Mouse (Mus musculus) lung, postnatal 0 days (tissue): ENCODE data around the gene Rpl28. TPM values are rescaled to one million over a fixed set of nuclear protein-coding genes. Genes with fewer than 3 reads are reported as not detected.

ENCODE experiments used
- ATAC-seq: fragments of 200-750 bp; cut with Nextera tagmentation; 2 replicates; pipeline ENCODE4 v1.8.0; 2017; ENCODE audit warnings: moderate library complexity
- DNase-seq: peaks from one replicate; pipeline ENCODE4 v3.0.0-alpha.2; 2016; ENCODE audit warnings: low spot score
- H3K27ac ChIP-seq: fragments of 300-500 bp; sonication (generic); 2 replicates; pipeline ENCODE4 v1.5.1; 2014; ENCODE audit warnings: antibody characterized with exemption, mild to moderate bottlenecking, low read length, mixed read lengths
- H3K27me3 ChIP-seq: fragments of 300-500 bp; sonication (generic); replicated peaks from 2 replicates; pipeline ENCODE4 v1.6.1; 2014; ENCODE audit warnings: low read length, mixed read lengths; ENCODE audit not compliant: insufficient read depth
- H3K36me3 ChIP-seq: fragments of 300-500 bp; sonication (generic); 2 replicates; pipeline ENCODE4 v1.6.1; 2014; ENCODE audit warnings: low read length, mixed read lengths; ENCODE audit not compliant: insufficient read depth
- H3K4me1 ChIP-seq: fragments of 300-500 bp; sonication (generic); 2 replicates; pipeline ENCODE4 v1.6.1; 2014; ENCODE audit warnings: antibody characterized with exemption, low read depth, low read length, mixed read lengths; ENCODE audit not compliant: insufficient read depth
- H3K4me2 ChIP-seq: fragments of 300-500 bp; sonication (generic); replicated peaks from 2 replicates; pipeline ENCODE4 v1.6.1; 2014; ENCODE audit warnings: low read depth, mild to moderate bottlenecking, low read length, moderate library complexity, mixed read lengths
- H3K4me3 ChIP-seq: fragments of 300-500 bp; sonication (generic); 2 replicates; pipeline ENCODE4 v1.5.1; 2014; ENCODE audit warnings: low read depth, low read length
- H3K9ac ChIP-seq: fragments of 300-500 bp; sonication (generic); replicated peaks from 2 replicates; pipeline ENCODE4 v1.6.1; 2014; ENCODE audit warnings: low read depth, mild to moderate bottlenecking
- H3K9me3 ChIP-seq: fragments of 300-500 bp; sonication (generic); 2 replicates; pipeline ENCODE4 v1.6.1; 2016; ENCODE audit warnings: low read length, mixed read lengths
- CTCF ChIP-seq: IDR thresholded peaks from 2 replicates; pipeline ENCODE4 v1.5.1; 2016; ENCODE audit warnings: antibody characterized with exemption, mild to moderate bottlenecking
- EP300 ChIP-seq: IDR thresholded peaks from 2 replicates; pipeline ENCODE4 v1.6.1; 2016; ENCODE audit warnings: antibody characterized with exemption, mild to moderate bottlenecking, control low read depth
- WGBS: fragments of 180-500 bp; shearing (Covaris S2); extraction: QIAGEN DNeasy Blood & Tissue Kit; methylation state at CpG from one replicate; pipeline ENCODE4 v1.1.7; 2014; 5-methylcytosine and 5-hydroxymethylcytosine counted together
- polyA plus RNA-seq: library from polyadenylated mRNA; unstranded; fragments of >200 nt; fragmentation: Nextera tagmentation; extraction: Ambion mirVana; gene quantifications from 2 replicates; pipeline ENCODE4 v1.2.1, GENCODE M21; 2015

The Rpl28 gene
- polyA plus RNA-seq, 1 experiment from 2014 or later, result 294 TPM

DNA sequence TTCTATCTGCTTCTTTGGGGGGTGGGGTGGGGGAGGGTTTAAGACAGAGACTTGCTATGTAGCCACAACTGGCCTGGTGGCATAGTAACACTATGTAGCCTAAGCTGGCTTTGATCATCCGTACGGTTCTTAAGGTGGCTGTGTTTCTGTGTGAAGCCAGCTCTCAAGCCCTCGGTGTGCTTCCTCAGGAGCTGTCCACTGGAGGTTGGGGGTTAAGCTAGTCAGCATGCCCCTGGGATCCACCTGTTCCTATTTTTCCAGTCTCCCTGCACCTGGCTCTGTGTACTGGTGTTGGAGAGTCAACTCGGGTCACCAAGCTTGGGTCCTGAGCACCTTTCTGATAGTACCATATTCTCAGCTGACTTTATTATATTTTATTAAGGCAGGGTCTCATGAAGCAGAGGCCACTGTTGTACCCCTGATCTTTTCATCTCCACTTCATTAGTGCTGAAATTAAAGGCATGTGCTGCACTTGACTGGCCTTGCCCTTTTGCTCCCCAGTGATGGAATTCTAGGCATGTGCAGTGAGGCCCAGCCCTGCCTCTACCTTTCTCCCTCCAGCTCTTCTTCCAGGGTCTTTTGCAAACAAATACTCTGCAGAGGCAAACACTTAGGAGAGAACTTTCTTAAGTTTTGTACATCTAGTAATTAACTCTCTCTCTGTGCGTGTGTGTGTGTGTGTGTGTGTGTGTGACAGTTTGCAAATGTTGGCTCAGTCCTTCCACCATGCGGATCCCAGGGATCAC lies 29.7 kb downstream of the Rpl28 start:
- Histone ChIP-seq H3K9ac (no peak overlapping the region), H3K27ac (peak overlapping the region; percentile 80), H3K4me1 (0 out of 2 replicates have a peak, but pooled peaks cover 5% of the 10 kb centered on the region), H3K4me3 (no peak overlapping the region), H3K27me3 (no peaks in the 10 kb centered on the region), H3K4me2 (no peak overlapping the region), H3K9me3 (no peaks in the 10 kb centered on the region), H3K36me3 (no peaks in the 10 kb centered on the region)
- peak; percentile 86 for ATAC-seq
- peak; percentile 69 for DNase-seq
- whole genome bisulfite sequencing, result 34% methylated on average over 6 of the region's 6 CpGs
- TF ChIP-seq CTCF, result no peak
- peak; percentile 57 for TF ChIP-seq EP300

DNA sequence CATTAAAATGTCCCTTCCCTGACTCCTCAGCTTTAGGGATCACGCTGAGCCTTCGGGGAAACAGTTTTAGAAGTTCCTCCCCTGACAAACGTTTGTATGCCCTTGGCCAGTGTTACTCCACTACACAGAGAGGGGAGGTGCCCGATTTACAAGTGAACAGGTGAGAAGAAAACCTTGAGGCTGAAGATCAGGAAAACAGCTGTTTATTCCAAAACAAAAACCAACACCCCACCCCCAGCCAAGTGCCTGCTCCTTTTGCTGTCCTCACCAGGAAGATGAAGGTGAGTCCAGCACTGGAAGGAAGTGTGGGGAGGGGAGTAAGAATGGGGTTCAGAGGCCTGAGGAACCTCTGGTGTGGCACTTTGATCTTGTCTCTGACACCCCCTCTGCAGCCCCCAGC lies 32.7 kb downstream of the Rpl28 start:
- ATAC-seq, result no peak
- Histone ChIP-seq H3K27me3 (no peaks in the 10 kb centered on the region), H3K4me3 (no peak overlapping the region), H3K27ac (no peak overlapping the region), H3K4me2 (no peak overlapping the region), H3K36me3 (no peaks in the 10 kb centered on the region), H3K4me1 (no peaks in the 10 kb centered on the region), H3K9me3 (no peaks in the 10 kb centered on the region), H3K9ac (no peak overlapping the region)
- WGBS, result 39% methylated on average over 4 of the region's 4 CpGs
- TF ChIP-seq CTCF, result no peak
- TF ChIP-seq EP300, result no peak
- no peak for DNase-seq

DNA sequence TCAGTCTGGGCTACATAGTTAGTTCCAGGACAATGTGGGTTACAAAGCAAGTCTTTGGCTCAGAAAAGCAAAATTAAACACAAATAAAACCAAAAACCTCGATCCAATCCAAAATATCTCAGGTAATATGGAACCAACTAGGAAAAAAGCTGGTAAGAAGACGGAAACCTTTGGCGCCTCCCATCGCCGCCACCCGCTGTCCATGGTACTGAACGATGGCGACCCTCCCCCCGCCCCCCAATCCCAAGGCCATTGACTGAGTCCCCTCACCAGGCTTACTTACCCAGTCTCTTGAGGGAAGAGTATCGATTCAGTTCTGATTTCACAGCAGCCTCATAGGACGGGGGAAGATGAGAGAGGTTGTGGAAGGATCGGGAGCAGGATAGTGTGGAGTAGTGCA lies 37.8 kb downstream of the Rpl28 start:
- Histone ChIP-seq H3K9me3 (no peaks in the 10 kb centered on the region), H3K4me2 (no peak overlapping the region), H3K9ac (no peak overlapping the region), H3K27ac (no peak overlapping the region), H3K27me3 (no peaks in the 10 kb centered on the region), H3K4me1 (no peaks in the 10 kb centered on the region), H3K36me3 (no peaks in the 10 kb centered on the region), H3K4me3 (no peak overlapping the region)
- WGBS, result 16% methylated on average over 12 of the region's 12 CpGs
- no peak for DNase-seq
- no peak for ATAC-seq
- TF ChIP-seq CTCF, result no peak
- TF ChIP-seq EP300, result no peak

- Histone ChIP-seq H3K9ac (0 out of 2 replicates have a peak overlapping the region, but pooled peaks have one; percentile 5), H3K4me1 (peaks cover 4% of the 10 kb centered on the region; the same call in 1 of the 2 replicates), H3K36me3 (no peaks in the 10 kb centered on the region), H3K27me3 (0 out of 2 replicates have a peak, but pooled peaks cover 7% of the 10 kb centered on the region), H3K4me2 (peak overlapping the region; percentile 76), H3K27ac (peak overlapping the region; percentile 64; the same call in 1 of the 2 replicates), H3K9me3 (no peaks in the 10 kb centered on the region), H3K4me3 (peak overlapping the region; percentile 39)
- TF ChIP-seq EP300 (no peak), CTCF (no peak)
- 5% methylated on average over 32 of the region's 34 CpGs for WGBS
- DNase-seq (peak; percentile 5), ATAC-seq (peak; percentile 8; the same call in 1 of the 2 replicates)
Measured at GRCm38 (mm10) chr7:4835631-4836327, 43.1 kb downstream of the Rpl28 start.

GRCm38 (mm10) chr7:4836351-4836792 lies 43.7 kb downstream of the Rpl28 start:
- Histone ChIP-seq H3K27me3 (0 out of 2 replicates have a peak, but pooled peaks cover 7% of the 10 kb centered on the region), H3K4me2 (peak overlapping the region; percentile 76), H3K9ac (no peak overlapping the region), H3K9me3 (no peaks in the 10 kb centered on the region), H3K27ac (peak overlapping the region; percentile 64; the same call in 1 of the 2 replicates), H3K36me3 (no peaks in the 10 kb centered on the region), H3K4me3 (peak overlapping the region; percentile 39), H3K4me1 (peaks cover 4% of the 10 kb centered on the region; the same call in 1 of the 2 replicates)
- peak; percentile 95 for ATAC-seq
- TF ChIP-seq CTCF (peak; percentile 69), EP300 (no peak)
- 1% methylated on average over 46 of the region's 51 CpGs for WGBS
- DNase-seq, result peak; percentile 87

DNA sequence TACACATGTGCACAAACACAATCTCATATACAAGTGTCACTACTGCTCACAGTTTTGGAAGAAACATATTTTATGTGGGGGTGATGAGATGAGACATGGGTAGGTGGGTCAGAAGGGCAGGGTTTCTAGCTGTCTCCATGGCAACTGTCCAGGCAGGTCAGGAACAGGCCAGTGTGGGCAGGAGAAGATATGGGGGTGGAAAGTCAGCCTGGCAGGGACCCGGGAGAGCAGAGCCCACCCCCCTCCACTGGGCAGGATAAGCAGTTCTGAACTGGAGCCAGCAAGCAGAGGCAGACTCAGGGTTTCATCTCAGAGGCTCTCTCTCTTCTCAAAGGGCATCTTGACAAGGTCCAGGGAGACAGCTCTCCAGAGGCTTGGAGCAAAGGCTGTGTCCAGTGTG lies 45.0 kb downstream of the Rpl28 start:
- TF ChIP-seq EP300 (no peak), CTCF (no peak)
- no peak overlapping the region for H3K4me2 ChIP-seq
- H3K27ac ChIP-seq, result no peak overlapping the region
- H3K9me3 ChIP-seq, result no peaks in the 10 kb centered on the region
- DNase-seq (no peak), ATAC-seq (no peak)
- no peaks in the 10 kb centered on the region for H3K36me3 ChIP-seq
- WGBS, result 5% methylated on average over 1 of the region's 1 CpGs
- 0 out of 2 replicates have a peak, but pooled peaks cover 7% of the 10 kb centered on the region for H3K27me3 ChIP-seq
- H3K9ac ChIP-seq, result no peak overlapping the region
- no peak overlapping the region for H3K4me3 ChIP-seq
- peaks cover 4% of the 10 kb centered on the region; the same call in 1 of the 2 replicates for H3K4me1 ChIP-seq
